Mouse (Mus musculus): ENCODE measurements at regions not wholly inside any gene's neighbourhood (a gene's known extent, or its start where the extent isn't known, plus 50 kb on each side); places are given as distances from the start of the nearest gene placed in this dataset.
"Not testable (repeated sequence)": the region's sequence is repeated elsewhere in the genome, so short reads cannot be mapped to it uniquely, and the experiment has no call there.

- CTCF ChIA-PET: no interaction called here
Measured at GRCm38 (mm10) chr12:28922236-28922635, 170.6 kb downstream of the Eipr1 start.

GRCm38 (mm10) chr12:28925206-28925605 is 173.6 kb downstream of the Eipr1 start:
- CTCF ChIA-PET: no interaction called here

GRCm38 (mm10) chr12:28939936-28940335 is 188.3 kb downstream of the Eipr1 start:
- CTCF ChIA-PET: no interaction called here

GRCm38 (mm10) chr12:28948889-28949288 is 197.3 kb downstream of the Eipr1 start:
- CTCF ChIA-PET: no interaction called here

GRCm38 (mm10) chr12:28949307-28949706 is 197.7 kb downstream of the Eipr1 start:
- CTCF ChIA-PET: no interaction called here

GRCm38 (mm10) chr12:28957155-28957554 is 205.6 kb downstream of the Eipr1 start:
- CTCF ChIA-PET: no interaction called here

- CTCF ChIA-PET: no interaction called here
Measured at GRCm38 (mm10) chr12:28958661-28959060, 207.1 kb downstream of the Eipr1 start.

- CTCF ChIA-PET: no interaction called here
Measured at GRCm38 (mm10) chr12:28969671-28970379, 218.2 kb downstream of the Eipr1 start.

- CTCF ChIA-PET: no interaction called here
Measured at GRCm38 (mm10) chr12:28974571-28975041, 223.0 kb downstream of the Eipr1 start.

GRCm38 (mm10) chr12:28975249-28975648 is 223.6 kb downstream of the Eipr1 start:
- CTCF ChIA-PET: no interaction called here

- CTCF ChIA-PET: no interaction called here
Measured at GRCm38 (mm10) chr12:28979679-28980078, 228.1 kb downstream of the Eipr1 start.

GRCm38 (mm10) chr12:28986214-28986613 is 234.6 kb downstream of the Eipr1 start:
- CTCF ChIA-PET: no interaction called here

- CTCF ChIA-PET: no interaction called here
Measured at GRCm38 (mm10) chr12:28997474-28998192, 246.0 kb downstream of the Eipr1 start.

GRCm38 (mm10) chr12:28999963-29000451 is 248.4 kb downstream of the Eipr1 start:
- CTCF ChIA-PET: no interaction called here

GRCm38 (mm10) chr12:29004504-29004903 is 252.9 kb downstream of the Eipr1 start:
- CTCF ChIA-PET: no interaction called here

- CTCF ChIA-PET: no interaction called here
Measured at GRCm38 (mm10) chr12:29014601-29015000, 263.0 kb downstream of the Eipr1 start.

GRCm38 (mm10) chr12:29015200-29015862 is 263.7 kb downstream of the Eipr1 start:
- CTCF ChIA-PET: interaction anchor here (0.5 kb wide), 1 partner anchor 1318 kb away, joined by 4 read pairs; no protein-coding TSS in a partner anchor

- CTCF ChIA-PET: no interaction called here
Measured at GRCm38 (mm10) chr12:29021152-29021551, 269.5 kb downstream of the Eipr1 start.

GRCm38 (mm10) chr12:29028171-29028570 is 276.6 kb downstream of the Eipr1 start:
- CTCF ChIA-PET: no interaction called here

- CTCF ChIA-PET: no interaction called here
Measured at GRCm38 (mm10) chr12:29029461-29029860, 277.9 kb downstream of the Eipr1 start.

- CTCF ChIA-PET: no interaction called here
Measured at GRCm38 (mm10) chr12:29046009-29046408, 294.4 kb downstream of the Eipr1 start.

- CTCF ChIA-PET: not testable (repeated sequence)
Measured at GRCm38 (mm10) chr12:29048596-29048995, 297.0 kb downstream of the Eipr1 start.

GRCm38 (mm10) chr12:29049105-29049511 is 297.5 kb downstream of the Eipr1 start:
- CTCF ChIA-PET: no interaction called here

All from spleen, embryonic (tissue).